Mouse (Mus musculus) bone marrow, adult 2 months (tissue): ENCODE results near the gene Cul1. TPM values are rescaled to one million over a fixed set of nuclear protein-coding genes. Genes with fewer than 3 reads are reported as not detected.

ENCODE experiments used
- H3K27ac ChIP-seq: fragments of 200-500 bp; 2 replicates; pipeline ENCODE4 v1.5.1; 2012; ENCODE audit warnings: low read depth, mild to moderate bottlenecking, control low read depth, inconsistent platforms, low read length; ENCODE audit not compliant: control insufficient read depth, poor library complexity, insufficient read depth
- H3K4me1 ChIP-seq: fragments of 200-500 bp; 2 replicates; pipeline ENCODE4 v1.6.1; 2011; ENCODE audit warnings: low read length; ENCODE audit not compliant: control insufficient read depth, insufficient read depth
- H3K4me3 ChIP-seq: fragments of 200-500 bp; replicated peaks from 2 replicates; pipeline ENCODE3; 2011; ENCODE audit warnings: mild to moderate bottlenecking, low read depth, low read length, control low read depth; ENCODE audit not compliant: control insufficient read depth
- CTCF ChIP-seq: fragments of 200-500 bp; IDR thresholded peaks from 2 replicates; pipeline ENCODE4 v1.5.1; 2011; ENCODE audit warnings: low read length, control low read depth; ENCODE audit not compliant: control insufficient read depth, insufficient read depth
- POLR2A ChIP-seq: fragments of 200-500 bp; IDR thresholded peaks from 2 replicates; pipeline ENCODE4 v1.6.1; 2011; ENCODE audit warnings: low read depth, mild to moderate bottlenecking, control low read depth, low read length, borderline replicate concordance; ENCODE audit not compliant: control insufficient read depth
- WGBS: fragments of 180-500 bp; shearing (Covaris S2); methylation state at CpG from one replicate; pipeline ENCODE4 v1.1.7; 2018; 5-methylcytosine and 5-hydroxymethylcytosine counted together
- polyA plus RNA-seq: library from polyadenylated mRNA; stranded (reverse); fragments of >200 nt; gene quantifications from 2 replicates; pipeline ENCODE4 v1.2.4, GENCODE M21; 2011; ENCODE audit warnings: low replicate concordance; ENCODE audit not compliant: missing spikeins, insufficient read depth, insufficient read length

The Cul1 gene
- polyA plus RNA-seq, 1 experiment = 222 TPM

- 72% methylated on average over 2 of the region's 2 CpGs for whole genome bisulfite sequencing
- no peak for TF ChIP-seq POLR2A
- no peak for TF ChIP-seq CTCF
- Histone ChIP-seq H3K4me1 (no peaks in the 10 kb centered on the region), H3K4me3 (no peak overlapping the region), H3K27ac (no peak overlapping the region)
Observed at GRCm38 (mm10) chr6:47440080-47440479, 13.1 kb upstream of the Cul1 start.

- Histone ChIP-seq H3K4me3 (no peak overlapping the region), H3K4me1 (no peaks in the 10 kb centered on the region), H3K27ac (no peak overlapping the region)
- WGBS = 85% methylated on average over 1 of the region's 1 CpGs
- no peak for TF ChIP-seq POLR2A
- no peak for TF ChIP-seq CTCF
Observed at GRCm38 (mm10) chr6:47447658-47448057, 5.5 kb upstream of the Cul1 start.

GRCm38 (mm10) chr6:47453522-47454130 is 428 bp downstream of the Cul1 start:
- TF ChIP-seq CTCF (no peak), POLR2A (0 out of 2 replicates have a peak, but pooled peaks have one; percentile 37)
- Histone ChIP-seq H3K4me1 (no peaks in the 10 kb centered on the region; the same call in 1 of the 2 replicates), H3K27ac (peak overlapping the region; percentile 99), H3K4me3 (peak overlapping the region; percentile 72)
- under 1% methylated on average over 42 of the region's 42 CpGs for WGBS

GRCm38 (mm10) chr6:47454131-47454574 is 955 bp downstream of the Cul1 start:
- Histone ChIP-seq H3K27ac (peak overlapping the region; percentile 99), H3K4me3 (peak overlapping the region; percentile 72), H3K4me1 (no peaks in the 10 kb centered on the region; the same call in 1 of the 2 replicates)
- under 1% methylated on average over 71 of the region's 72 CpGs for WGBS
- TF ChIP-seq CTCF (no peak), POLR2A (peak; percentile 57; the same call in 1 of the 2 replicates)

GRCm38 (mm10) chr6:47454575-47455571 is 1.7 kb downstream of the Cul1 start:
- H3K4me1 ChIP-seq = no peaks in the 10 kb centered on the region; the same call in 1 of the 2 replicates
- no peak for TF ChIP-seq CTCF
- TF ChIP-seq POLR2A = peak; percentile 60; the same call in 1 of the 2 replicates
- peak overlapping the region; percentile 72 for H3K4me3 ChIP-seq
- H3K27ac ChIP-seq = peak overlapping the region; percentile 99
- under 1% methylated on average over 79 of the region's 79 CpGs for WGBS

- Histone ChIP-seq H3K27ac (no peak overlapping the region), H3K4me1 (no peaks in the 10 kb centered on the region; the same call in 1 of the 2 replicates), H3K4me3 (no peak overlapping the region)
- WGBS = 61% methylated on average over 1 of the region's 1 CpGs
- TF ChIP-seq CTCF (no peak), POLR2A (no peak)
Observed at GRCm38 (mm10) chr6:47455843-47456242, 2.6 kb downstream of the Cul1 start.

- Histone ChIP-seq H3K4me3 (no peak overlapping the region), H3K4me1 (no peaks in the 10 kb centered on the region; the same call in 1 of the 2 replicates), H3K27ac (no peak overlapping the region)
- TF ChIP-seq POLR2A (no peak), CTCF (no peak)
- WGBS = 60% methylated on average over 2 of the region's 2 CpGs
Observed at GRCm38 (mm10) chr6:47456853-47457252, 3.7 kb downstream of the Cul1 start.

- Histone ChIP-seq H3K27ac (no peak overlapping the region), H3K4me3 (no peak overlapping the region), H3K4me1 (no peaks in the 10 kb centered on the region)
- WGBS = 45% methylated on average over 2 of the region's 2 CpGs
- TF ChIP-seq CTCF = no peak
- TF ChIP-seq POLR2A = no peak
Observed at GRCm38 (mm10) chr6:47465400-47465799, 12.2 kb downstream of the Cul1 start.
